Mouse (Mus musculus) layer of hippocampus, adult 11-12 months (tissue): ENCODE data around the gene Eif3d.
"Not testable (repeated sequence)": the region's sequence is repeated elsewhere in the genome, so short reads cannot be mapped to it uniquely, and the experiment has no call there.

Experiments
- DNase-seq: peaks from one replicate; pipeline ENCODE4 v3.0.0; 2022; ENCODE audit warnings: low spot score

Eif3d gene

DNA sequence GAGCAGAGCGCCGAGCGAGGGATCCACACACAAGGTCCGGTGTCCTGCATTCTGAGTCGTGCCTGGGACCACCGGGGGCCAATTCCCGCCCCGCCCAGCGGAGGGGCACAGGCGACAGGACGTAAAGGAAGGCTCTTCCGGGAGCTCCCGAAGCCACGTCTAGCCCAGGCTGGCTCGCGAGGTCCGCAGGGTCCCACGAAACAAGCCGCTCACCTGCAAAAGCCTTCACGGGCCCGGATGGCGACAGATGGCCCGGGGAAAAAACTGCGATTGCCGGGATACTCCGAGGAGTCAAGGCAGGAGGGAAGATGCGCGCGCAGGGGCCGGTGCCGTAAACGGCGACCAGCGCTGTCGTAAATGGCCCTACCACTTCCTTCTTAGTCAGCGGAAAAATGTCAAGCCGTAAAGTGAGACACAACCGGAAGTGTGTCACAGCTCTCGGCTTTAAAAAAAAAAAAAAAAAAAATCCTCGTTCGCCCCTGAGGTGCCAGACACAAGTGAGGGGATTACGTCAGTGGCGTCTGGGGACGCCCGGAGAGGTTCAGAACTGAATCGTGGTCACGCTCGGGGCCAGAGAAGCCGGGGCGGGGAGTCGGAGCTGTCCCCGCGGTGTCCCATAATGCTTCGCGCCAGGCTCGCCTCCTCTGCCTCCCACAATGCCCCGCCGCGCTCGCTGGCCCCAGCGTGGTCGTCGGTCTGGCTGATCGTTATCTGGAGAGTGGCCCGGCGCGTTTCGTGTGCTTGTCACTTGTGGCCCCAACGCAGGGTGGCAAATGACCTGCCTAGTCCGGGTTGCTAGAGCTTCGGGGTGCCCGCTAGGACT is at the start of gene Eif3d:
Eif3d (minus strand) TSS at position 344 of the 823 bp plus-strand sequence.
- DNase-seq, result peak; percentile 99

DNA sequence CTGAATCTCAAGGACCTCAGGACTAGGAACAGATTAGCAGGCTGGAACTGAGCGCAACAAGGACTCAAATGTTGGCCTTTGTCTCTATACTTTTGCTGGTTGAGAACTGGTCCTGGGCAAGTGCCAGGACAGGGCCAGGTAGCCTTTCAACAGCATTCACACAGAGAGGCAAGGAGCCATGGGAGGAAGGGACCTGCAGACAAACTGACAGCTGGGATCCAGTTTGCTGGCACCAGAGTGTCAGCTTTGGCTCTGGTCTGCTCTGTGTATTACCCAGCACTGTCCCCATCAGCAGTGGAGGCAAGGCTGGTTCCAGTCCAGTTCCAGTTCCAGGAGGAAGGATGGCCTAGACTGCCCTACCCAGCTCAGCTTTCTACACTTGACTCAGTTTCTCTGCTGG is 43.4 kb upstream of the Eif3d start:
- no peak for DNase-seq

DNA sequence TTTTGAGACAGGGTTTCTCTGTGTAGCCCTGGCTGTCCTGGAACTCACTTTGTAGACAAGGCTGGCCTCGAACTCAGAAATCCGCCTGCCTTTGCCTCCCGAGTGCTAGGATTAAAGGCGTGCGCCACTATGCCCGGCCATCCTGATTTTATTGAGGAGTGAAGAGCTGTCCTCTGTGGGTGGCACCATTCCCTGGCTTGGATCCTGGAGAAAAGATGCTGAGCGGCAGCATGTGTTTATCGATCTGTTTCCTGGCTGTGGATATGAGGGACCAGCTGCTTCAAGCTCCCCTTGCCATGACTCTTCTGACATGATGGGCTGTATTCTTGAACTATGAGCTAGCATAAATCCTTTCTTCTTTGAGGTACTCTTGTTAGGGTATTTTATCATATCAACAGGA is 37.6 kb upstream of the Eif3d start:
- DNase-seq, result not testable (repeated sequence)

DNA sequence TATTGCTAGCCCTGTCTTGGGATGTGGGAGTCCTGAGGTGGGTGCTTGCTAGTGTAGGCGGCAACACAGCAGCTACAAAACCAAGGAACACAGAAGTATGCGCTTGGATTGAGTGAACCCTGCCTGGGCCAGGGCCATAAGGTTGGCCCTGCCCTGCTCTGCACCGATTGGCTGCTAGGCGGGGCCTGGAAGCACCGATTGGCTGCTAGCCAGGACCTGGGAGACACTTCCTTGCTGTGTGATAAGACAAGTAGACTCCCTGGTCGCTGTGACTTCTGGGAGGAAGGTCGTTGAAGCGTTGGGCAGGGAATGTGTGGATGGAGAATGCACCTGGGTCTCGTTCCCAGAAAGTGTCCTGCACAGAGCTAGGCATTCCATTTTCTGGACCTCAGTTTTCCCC is 33.3 kb upstream of the Eif3d start:
- no peak for DNase-seq

DNA sequence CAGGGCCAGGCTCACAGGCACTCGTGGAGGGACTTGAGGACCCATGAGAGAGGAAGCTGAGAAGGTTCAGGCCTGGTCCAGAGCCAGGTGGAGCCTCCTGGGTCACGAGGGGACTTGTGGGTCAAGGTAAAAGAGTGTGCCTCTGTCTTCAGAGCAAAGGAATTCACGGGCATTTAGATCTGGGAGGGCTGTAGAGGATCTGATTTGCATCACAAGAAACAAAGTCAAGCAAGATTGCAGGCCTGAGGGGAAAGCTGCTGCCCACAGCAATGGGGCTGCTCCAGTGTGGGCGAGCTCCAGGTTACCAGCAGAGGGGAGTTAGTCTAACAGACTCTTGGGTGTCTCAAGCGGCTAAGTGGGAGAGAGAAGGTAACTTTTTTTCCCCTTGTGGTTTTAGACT is 30.8 kb upstream of the Eif3d start:
- DNase-seq, result no peak

DNA sequence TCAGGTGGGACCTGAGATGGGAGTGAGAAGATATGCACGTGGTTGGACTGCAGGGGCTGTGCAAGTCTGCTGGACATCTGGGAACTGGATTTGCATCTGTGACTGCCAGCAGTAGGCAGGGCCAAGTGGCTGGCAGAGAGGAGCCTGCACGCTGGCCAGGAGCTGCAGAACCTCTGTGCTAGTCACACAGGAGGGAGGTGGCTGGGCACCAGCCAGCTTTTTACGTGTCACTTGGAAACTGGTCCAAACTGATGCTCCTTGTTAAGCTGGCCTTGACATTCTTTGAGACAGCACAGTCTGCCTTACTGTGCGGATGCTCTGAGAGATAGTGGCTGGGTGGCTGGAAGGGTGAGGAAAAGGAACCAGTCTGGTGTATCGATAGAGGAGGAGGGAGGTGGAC is 17.9 kb upstream of the Eif3d start:
- no peak for DNase-seq

DNA sequence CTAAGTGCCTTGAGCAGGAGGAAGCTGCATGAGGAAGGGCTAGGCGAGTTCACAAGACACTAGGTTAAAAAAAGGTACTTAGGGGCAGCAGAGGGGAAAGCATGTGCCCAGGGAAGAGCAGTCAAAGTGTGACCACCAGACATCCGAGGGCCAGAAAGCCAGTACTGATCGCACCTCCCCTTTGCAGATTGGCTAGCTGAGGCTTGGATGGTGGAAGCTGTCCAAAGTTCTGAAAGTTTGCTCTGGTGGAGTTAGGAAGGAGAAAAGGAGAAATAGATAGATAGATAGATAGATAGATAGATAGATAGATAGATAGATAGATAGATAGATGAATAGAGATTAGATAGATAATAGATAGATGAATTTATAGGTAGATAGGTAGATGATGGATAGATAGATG is 12.8 kb upstream of the Eif3d start:
- no peak for DNase-seq

DNA sequence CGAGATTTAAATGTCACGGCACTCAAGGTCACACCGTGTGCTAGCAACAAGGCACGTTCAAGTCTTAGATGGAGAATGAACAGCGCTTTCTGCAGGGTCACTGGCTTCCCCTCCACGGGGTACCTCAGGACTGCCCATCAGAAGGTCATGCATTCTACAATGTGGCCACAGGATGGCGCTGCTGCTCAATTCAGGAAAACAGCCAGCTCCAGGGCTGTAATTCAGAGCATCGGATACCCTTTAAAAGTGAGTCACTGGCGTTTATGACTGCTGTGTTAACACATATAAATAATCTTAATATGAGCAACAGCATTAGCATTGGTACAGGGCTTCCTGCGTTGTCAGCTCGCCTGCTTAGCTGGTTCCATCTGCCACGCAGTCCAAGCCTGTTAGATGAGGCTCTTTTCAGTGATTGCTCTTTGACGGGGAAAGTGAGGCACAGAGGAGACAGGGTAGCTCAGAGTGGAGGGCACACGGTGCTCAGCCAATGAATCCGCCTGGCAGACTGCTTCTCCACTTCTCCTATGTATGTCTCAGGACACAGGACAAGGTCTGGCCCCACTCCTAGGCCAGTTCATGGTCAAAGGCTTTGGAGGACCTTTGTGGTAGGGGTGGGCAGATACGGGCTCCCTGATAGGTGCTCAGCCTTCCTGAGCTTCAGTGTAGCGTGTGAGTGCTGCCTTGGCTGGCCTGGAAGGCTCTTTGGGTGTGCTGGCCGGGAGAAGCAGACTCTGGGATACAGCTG is 11.8 kb upstream of the Eif3d start:
- DNase-seq, result peak; percentile 81

DNA sequence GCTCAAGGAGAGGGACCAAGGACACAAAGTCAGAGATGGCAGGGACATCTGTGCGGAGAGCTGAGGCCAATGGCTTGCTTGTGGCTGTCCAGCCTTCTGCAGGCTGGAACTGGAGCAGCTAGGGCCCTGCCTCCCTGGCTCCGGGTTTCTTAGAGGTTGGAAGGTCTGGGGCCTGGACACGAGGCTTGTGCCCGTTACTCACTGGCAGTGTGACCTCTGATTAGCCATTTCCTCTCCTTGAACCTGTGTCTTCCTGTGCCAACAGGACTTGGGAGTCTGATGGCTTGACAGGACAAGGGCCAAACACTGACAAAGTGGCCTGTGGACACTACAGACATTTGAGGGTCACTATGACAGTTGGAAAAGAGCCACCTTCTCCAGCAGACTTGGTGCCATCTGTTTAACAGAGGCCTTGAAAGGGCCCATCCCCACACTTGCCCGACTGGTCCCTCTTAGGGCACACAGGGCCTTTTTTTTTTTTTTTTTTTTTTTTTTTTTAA is 10.6 kb upstream of the Eif3d start:
- DNase-seq, result no peak

DNA sequence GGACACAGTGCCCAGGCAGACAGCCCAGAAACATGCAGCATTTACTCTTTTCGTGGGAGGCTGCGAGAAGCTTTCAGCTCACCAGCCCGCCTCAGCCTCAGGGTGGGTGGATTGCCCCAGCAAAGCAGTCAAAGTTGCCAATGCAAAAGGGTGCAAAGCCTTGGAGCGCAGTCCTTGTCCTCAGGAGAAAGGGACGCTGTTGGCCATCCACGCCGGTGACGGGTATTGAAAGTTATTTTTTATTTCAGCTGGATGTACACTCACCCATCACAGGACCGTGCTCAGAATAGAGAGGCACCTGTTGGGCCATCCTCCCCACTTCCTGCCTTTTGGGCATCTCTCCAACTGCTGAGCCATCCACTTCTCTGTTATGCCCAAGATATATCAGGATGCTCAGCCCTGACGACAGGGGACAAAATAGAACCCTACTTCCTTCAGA is 8.8 kb upstream of the Eif3d start:
- DNase-seq, result no peak

DNA sequence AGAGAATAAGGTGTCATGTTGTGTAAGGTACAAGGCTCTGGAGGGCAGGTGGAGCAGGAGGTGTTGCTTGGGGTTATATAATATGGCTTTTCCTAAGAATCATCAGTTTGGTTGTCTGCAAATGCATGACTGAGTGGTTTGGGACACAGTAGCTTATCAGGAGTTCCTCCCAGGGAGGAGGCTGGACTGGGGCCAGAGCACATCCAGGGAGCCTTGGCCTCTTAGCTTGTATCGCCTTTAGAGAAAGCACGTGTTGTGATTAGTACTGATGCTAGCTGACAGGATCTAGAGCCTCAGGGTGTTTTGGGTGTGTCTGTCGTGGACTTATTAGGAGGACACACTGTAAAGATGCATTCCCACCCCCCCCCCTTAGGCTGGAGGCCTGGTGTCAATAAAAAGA is 7.0 kb upstream of the Eif3d start:
- no peak for DNase-seq

DNA sequence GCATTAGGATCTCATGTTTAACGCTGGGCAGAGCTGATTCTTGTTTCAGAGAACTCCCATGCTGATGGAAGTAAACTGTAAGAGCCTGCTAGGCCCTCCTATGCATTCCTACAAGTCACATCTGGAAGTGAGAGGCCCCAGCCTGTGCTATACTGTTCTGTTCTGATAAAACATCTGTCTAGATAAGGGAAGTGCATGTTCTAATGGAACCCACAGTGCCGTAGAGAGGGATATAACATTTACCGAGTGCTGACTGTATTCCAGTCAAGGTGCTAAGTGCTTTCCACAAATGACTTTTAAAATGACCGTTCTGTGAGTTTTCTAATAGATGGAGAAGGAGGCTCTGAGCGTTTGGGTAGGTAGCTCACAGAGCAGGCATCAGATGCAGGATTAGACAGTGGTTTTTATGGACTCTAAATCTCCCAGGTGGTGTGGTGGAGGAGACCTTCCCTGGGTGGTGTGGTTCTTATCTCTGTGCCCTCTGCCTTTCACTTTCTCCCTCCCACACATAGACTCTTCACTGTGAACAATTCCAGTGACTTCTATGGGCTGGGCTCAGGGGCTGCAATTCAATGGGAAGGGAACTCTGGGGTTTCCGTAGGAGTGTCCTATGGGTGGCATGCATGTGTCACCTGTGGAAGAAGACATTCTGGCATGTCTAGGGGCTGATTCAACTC is 3.7 kb upstream of the Eif3d start:
- DNase-seq, result no peak

DNA sequence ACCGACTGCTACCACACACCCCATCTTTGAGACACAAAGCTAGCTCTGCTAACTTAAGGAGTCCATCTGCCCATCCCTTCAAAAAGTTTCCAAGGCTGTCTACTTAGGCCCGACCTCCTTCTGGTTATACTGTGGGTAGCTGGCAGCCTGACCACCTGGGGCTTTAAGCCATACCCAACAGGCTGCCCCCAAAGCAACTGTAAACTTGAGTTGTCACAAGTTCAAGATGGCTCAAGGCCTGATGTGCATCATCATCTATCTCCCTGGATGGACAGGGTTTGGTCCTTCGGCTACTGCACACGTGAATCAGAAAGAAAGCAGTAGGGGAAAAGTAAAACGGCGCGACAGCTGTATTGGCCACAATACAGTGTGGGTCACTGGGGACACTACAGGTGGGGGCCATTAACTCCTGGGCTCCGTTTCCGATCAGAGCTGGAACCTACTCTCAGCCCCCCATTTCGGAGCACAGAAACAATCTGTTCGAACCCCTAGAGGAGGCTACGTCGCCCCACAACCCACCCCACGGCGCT is 608 bp downstream of the Eif3d start:
- DNase-seq, result no peak

DNA sequence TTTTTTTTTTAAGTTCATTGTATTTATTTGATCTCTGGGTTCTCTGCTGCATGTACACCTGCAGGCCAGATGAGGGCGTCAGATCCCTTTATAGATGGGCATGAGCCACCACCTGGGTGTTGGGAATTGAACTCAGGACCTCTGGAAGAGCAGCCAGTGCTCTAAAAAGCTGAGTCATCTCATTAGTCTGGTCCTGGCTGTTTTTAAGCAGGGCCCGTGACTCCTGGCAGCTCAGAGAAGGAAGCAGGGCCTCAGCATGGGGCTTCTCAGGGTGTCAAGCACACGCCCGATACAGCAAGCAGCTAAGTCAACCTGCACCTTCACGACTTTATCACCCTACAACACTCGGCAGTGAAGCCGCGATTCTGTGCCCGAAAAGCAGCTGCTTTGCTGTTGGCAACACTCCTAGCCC is 5.5 kb downstream of the Eif3d start:
- DNase-seq, result no peak

DNA sequence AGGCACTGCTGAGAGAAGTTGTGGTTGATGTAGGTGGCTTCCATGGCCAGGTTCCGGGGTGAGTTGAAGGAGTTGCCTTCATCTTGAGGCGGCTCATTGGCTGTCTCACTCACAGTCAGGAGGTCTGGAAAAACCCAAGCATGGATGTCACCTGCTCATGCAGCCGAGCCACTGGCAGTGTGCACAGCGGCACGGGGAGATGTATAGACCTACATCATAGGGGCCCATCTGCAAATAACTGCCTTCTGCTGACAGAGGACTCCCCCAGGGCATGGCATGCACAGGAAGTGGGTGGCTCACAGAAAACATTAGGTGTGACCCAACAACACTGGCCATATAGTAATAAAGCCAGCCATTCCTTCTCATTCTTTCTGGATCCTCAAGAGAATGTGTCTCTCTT is 8.2 kb downstream of the Eif3d start:
- DNase-seq, result no peak

DNA sequence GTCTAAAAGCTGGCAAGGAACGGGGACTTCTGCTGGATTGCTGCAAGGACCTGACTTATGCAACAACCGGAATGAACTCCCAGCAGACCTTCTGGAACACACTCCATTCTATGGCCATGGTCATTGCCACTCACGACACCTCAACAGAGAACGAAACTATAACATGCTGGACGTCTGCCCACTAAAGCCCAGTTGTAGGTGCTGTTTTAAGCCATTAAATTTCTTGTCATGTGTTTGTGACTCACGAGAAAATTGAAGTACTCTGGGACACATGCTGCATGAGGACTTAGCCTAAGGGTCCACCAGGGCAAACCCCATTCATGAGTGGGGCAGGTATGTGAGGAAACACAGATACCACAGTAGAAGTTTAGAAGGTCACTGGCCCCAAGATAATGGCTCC is 9.9 kb downstream of the Eif3d start:
- DNase-seq, result no peak

DNA sequence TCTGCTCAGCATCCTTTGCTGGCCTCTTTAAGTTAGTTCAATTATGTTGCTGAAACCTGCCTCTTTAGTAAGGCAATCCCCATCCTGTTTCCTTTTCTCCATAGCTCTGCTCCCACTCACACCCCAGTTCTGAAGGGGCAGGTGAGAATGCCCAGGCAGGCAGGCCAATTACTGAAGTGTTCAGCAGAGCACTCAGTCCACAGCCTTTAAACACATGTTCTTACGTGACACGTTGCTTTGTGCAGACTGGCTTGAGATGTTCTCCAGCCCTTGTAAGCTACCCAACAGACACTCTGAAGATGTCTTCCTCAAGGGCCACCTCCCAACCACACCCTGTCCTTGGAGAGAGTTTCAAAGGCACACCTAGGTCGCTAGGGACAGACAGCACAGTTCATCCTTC is 12.5 kb downstream of the Eif3d start:
- no peak for DNase-seq

DNA sequence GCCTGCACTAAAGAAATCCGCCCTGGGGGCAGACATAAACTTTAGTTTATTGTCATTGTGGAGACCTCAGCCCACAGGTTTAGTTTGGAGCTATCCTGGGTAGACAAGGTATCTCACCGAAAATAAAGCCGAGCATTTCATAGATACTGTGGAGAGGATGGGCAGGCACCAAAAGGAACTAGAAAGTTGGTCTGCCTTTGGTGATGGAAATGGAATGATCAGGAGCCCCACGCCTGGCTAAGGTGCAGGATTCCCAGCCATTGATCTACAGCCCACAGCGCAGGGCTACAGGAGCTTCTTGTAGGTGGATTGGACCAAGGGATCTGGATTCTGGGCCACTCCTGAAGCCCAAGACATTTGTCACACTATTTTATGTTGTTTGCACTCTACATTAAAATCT is 13.0 kb downstream of the Eif3d start:
- no peak for DNase-seq

DNA sequence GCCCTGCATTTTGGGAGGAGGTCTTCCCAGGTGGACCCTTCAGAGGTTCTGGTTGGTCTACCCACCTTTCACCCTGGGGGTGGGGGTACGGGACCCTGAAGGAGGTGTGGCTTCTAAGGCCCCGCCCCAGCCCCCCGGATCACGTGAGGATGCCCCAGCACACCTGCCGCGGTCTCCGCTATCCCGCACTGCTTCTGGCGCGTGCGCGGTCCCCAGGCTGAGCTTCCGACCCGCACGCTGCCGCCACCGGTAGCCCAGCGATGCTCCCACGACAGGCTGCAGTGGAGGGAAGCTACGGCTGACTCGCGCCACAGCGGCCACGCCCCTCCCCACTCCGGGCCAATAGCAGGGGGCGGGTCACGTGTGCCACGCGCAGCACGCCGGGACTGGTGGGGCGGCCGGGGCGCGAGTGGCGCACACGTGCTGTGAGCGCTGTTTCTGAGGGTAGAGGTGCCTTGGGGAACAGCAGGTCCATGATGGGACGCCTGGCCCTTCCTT is 14.2 kb downstream of the Eif3d start, which contains the start of gene Foxred2:
Foxred2 (minus strand) TSS at position 319 of the 498 bp plus-strand sequence.
- peak; percentile 86 for DNase-seq

DNA sequence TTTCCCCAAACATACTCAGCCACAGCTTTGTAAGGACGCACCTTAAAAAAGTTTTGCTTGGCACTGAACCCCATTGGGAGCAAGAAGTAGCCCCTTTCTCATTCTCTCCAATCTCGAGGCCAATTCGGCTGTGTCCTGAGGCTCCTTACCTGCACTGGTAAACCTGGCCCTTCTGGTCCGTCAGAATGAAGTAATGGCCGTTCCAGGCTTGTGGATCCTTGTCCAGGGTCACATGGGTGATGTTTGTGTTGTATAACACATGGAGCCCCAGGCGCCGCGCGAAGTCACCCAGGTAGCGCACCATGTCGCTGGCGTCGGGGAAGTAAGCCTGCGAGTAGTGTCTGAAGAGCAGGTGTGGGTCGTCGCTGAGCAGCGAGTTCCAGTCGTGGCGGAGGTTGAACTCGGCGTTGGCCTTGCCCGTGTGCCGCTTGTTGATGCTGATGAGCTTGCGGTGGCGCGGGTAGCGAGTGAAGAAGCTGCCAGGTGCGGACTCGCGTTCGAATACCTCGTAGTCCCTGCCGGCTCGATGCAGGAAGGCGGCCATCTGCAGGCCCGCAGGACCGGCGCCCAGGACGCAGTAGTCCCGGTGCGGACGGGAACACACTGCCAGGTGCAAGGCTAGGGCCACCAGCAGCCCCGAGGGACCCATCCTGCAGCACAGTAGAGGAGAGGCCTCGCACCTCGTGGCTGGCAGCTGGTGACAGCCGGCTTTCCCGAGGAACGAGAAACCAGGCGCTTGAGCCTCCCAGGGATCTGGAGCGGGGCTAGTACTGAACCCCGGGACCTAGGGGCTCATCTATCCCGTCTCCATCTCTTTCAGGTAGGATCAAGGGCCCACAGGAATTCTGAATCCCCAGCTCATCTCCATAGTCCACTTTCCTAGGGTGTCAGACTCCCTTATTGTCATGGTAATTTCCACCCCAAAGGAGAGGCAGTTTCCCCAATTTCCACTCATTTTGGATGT is 14.9 kb downstream of the Eif3d start:
- DNase-seq, result no peak

DNA sequence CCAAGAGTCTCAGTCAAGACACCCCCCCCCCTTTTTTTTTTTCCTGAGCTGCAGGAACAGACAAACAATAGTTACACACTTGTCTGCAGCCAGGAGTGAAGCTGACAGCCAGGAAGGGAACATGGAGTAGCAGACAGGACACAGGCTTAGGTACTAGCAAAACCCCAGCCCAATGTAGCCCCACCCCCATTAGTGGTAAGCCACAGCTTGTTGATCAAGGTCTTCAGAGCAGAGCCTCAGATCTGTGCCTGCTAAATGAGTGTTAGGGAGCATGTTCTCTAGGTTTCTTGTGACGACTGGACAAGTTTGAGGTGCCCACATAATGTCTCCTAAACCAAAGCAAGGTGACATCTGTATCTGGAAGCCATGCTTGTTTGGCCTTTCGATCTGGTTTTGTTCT is 16.3 kb downstream of the Eif3d start:
- no peak for DNase-seq
